Mouse (Mus musculus) lung, embryonic 15.5 days (tissue): ENCODE results near the gene Apoa4. TPM values are rescaled to one million over a fixed set of nuclear protein-coding genes. Genes with fewer than 3 reads are reported as not detected.

Experiments
- polyA plus RNA-seq: library from polyadenylated mRNA; unstranded; fragments of >200 nt; fragmentation: Nextera tagmentation; extraction: Ambion mirVana; gene quantifications from 2 replicates; pipeline ENCODE4 v1.2.1, GENCODE M21; 2015

Apoa4 gene
- polyA plus RNA-seq, 1 experiment from 2014 or later, result 0.31 TPM

Other genes with a start within 250 kb of the Apoa4 start
- gene Pafah1b2, start 228.0 kb upstream of the Apoa4 start, polyA plus RNA-seq, result 174 and 175 TPM in 2 replicates
- 12.8 TPM in 2 replicates for gene Sik3, start 227.9 kb upstream of the Apoa4 start, polyA plus RNA-seq
- 6.6 and 29.8 TPM in 2 replicates for gene Apoa1, start 12.1 kb upstream of the Apoa4 start, polyA plus RNA-seq
- not detected in 2 replicates for gene Apoc3, start 5.1 kb upstream of the Apoa4 start, polyA plus RNA-seq
- gene Apoa5, start 27.9 kb downstream of the Apoa4 start, polyA plus RNA-seq, result not detected in 2 replicates
- gene Zpr1, start 32.4 kb downstream of the Apoa4 start, polyA plus RNA-seq, result 51.0 and 53.8 TPM in 2 replicates
- 24.4 and 26.4 TPM in 2 replicates for gene Bud13, start 42.3 kb downstream of the Apoa4 start, polyA plus RNA-seq
- not detected in 2 replicates for gene 4931429L15Rik, start 79.3 kb downstream of the Apoa4 start, polyA plus RNA-seq